Mouse (Mus musculus) megakaryocyte, adult 5-6 weeks (primary cell): ENCODE data around the gene Timeless. TPM values are rescaled to one million over a fixed set of nuclear protein-coding genes. Genes with fewer than 3 reads are reported as not detected.
"Not testable (repeated sequence)": the region's sequence is repeated elsewhere in the genome, so short reads cannot be mapped to it uniquely, and the experiment has no call there.

Experiments
- ATAC-seq: 2 replicates; pipeline ENCODE4 v1.8.0; 2016; ENCODE audit warnings: mild to moderate bottlenecking, inconsistent platforms; ENCODE audit not compliant: poor library complexity, severe bottlenecking
- total RNA-seq, 2 experiments: library from RNA; stranded (forward) in 1 of 2; stranded (reverse) in 1 of 2; fragments of 153-499, 151-499 nt in 1 of 2; fragments of 221-1000, 200-1000 nt in 1 of 2; gene quantifications; 2 replicates each; pipeline versions ENCODE4 v1.2.3 to v1.2.4; 2015 to 2017

Gene Timeless
- total RNA-seq, 2 experiments from 2014 or later = 14.1 to 34.2 TPM

GRCm38 (mm10) chr10:128283604-128284579 lies 52.0 kb downstream of the Timeless start:
- peak; percentile 70 for ATAC-seq

DNA sequence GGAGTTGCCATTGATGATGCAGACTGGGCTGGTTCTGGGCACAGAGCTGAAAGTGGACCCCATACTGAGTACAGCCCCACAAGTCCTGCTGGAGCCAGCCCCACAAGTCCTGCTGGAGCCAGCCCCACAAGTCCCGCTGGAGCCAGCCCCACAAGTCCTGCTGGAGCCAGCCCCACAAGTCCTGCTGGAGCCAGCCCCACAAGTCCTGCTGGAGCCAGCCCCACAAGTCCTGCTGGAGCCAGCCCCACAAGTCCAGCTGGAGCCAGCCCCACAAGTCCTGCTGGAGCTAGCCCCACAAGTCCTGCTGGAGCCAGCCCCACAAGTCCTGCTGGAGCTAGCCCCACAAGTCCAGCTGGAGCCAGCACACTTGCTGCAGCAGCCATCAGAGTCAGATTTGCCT lies 58.7 kb downstream of the Timeless start:
- not testable (repeated sequence) for ATAC-seq

GRCm38 (mm10) chr10:128296370-128297090 lies 64.7 kb downstream of the Timeless start:
- ATAC-seq = no peak

DNA sequence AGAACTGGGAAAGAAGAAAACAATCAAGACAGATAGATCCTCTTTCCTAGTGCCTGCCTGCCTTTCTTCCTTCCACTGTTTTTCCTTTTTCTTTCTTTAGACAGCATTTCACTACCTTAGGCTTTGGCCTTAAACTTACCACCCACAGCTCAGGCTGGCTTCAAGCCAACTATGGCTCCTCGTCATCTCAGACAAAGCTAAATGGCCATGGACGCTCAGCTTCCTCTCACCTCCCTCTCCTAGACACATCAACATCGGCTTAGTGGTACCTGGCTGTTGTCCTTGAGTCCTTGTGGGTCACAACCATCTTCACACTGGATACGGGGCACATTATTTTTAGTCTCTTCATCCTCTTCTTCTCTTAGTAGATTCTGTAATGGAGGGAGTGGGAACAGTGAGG lies 65.4 kb downstream of the Timeless start:
- ATAC-seq = no peak

DNA sequence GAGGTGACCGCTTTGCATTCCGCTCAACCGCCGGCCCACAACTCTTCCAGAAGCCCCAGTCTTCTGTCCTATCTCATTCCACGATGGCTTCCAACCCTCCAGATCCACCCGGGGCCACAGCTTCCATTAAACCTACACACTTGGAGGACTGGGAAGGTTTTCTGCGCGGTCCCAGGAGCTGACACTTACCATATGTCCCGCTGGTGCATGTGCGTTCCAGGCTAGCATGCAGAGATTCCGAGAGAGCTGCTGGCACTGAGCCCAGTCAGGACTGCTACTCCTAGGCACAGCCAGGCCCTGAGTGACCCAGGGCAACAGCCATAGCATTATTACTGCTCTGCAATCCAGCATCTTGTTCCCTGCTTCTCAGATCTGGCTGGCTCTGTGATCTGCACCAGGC lies 65.8 kb downstream of the Timeless start:
- ATAC-seq = no peak

DNA sequence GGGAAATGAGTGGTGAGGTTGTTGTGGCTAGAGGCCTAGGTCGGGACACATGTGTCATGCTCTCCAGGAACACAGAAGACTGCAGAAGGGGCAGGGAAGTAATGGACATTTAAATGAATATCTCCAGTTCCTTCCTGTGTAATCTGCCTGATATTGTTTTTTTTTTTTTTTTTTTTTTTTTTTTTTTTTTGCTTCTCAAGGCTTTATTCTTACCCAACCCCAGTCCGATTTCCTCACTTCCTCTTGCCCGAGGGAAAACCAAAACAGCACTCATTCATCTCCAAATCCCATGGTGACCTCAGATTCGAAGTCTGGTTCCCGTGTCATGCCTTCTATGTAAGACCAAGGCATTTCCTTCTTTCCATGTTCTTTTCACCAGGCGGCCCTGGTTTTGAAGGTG lies 66.4 kb downstream of the Timeless start:
- peak; percentile 38 for ATAC-seq

- ATAC-seq = 0 out of 2 replicates have a peak, but pooled peaks have one; percentile 3
Measured at GRCm38 (mm10) chr10:128298702-128299171, 66.9 kb downstream of the Timeless start, which contains the start of gene Il23a. Gene Il23a, minus strand, starts transcription at chr10:128298752.

GRCm38 (mm10) chr10:128302357-128302756 lies 70.5 kb downstream of the Timeless start:
- no peak for ATAC-seq

Other genes with a start within 250 kb of the Timeless start
- not detected in 2 replicates for gene Hsd17b6, start 224.5 kb upstream of the Timeless start, total RNA-seq (2015)
- not detected in 2 replicates for gene Hsd17b6, start 224.5 kb upstream of the Timeless start, total RNA-seq (2017)
- 70.7 and 76.4 TPM in 2 replicates for gene Prim1, start 216.9 kb upstream of the Timeless start, total RNA-seq (2015)
- 66.4 and 66.8 TPM in 2 replicates for gene Prim1, start 216.9 kb upstream of the Timeless start, total RNA-seq (2017)
- 699 and 796 TPM in 2 replicates for gene Naca, start 196.5 kb upstream of the Timeless start, total RNA-seq (2015)
- 1,510 and 1,709 TPM in 2 replicates for gene Naca, start 196.5 kb upstream of the Timeless start, total RNA-seq (2017)
- gene Ptges3, start 173.1 kb upstream of the Timeless start, total RNA-seq (2015) = 118 and 120 TPM in 2 replicates
- 140 and 162 TPM in 2 replicates for gene Ptges3, start 173.1 kb upstream of the Timeless start, total RNA-seq (2017)
- gene Atp5b, start 148.8 kb upstream of the Timeless start, total RNA-seq (2015) = 902 and 936 TPM in 2 replicates
- 1,533 and 1,600 TPM in 2 replicates for gene Atp5b, start 148.8 kb upstream of the Timeless start, total RNA-seq (2017)
- gene Baz2a, start 140.5 kb upstream of the Timeless start, total RNA-seq (2015) = 51.3 and 53.5 TPM in 2 replicates
- gene Baz2a, start 140.5 kb upstream of the Timeless start, total RNA-seq (2017) = 21.3 and 27.4 TPM in 2 replicates
- gene Rbms2, start 51.8 kb upstream of the Timeless start, total RNA-seq (2015) = 2.9 and 4.0 TPM in 2 replicates
- 1.5 and 5.4 TPM in 2 replicates for gene Rbms2, start 51.8 kb upstream of the Timeless start, total RNA-seq (2017)
- gene Gls2, start 37.6 kb upstream of the Timeless start, total RNA-seq (2015) = 0.71 TPM in 1 of 2 replicates, not detected in the other
- gene Gls2, start 37.6 kb upstream of the Timeless start, total RNA-seq (2017) = not detected in 2 replicates
- gene Spryd4, start 20.3 kb upstream of the Timeless start, total RNA-seq (2015) = 6.5 and 6.9 TPM in 2 replicates
- 9.0 and 10.6 TPM in 2 replicates for gene Spryd4, start 20.3 kb upstream of the Timeless start, total RNA-seq (2017)
- not detected in 2 replicates for gene Mip, start 6.2 kb upstream of the Timeless start, total RNA-seq (2015)
- gene Mip, start 6.2 kb upstream of the Timeless start, total RNA-seq (2017) = 0.33 TPM in 1 of 2 replicates, not detected in the other
- gene Apon, start 22.0 kb downstream of the Timeless start, total RNA-seq (2015) = 0.36 TPM in 1 of 2 replicates, not detected in the other
- 1.2 TPM in 1 of 2 replicates, not detected in the other for gene Apon, start 22.0 kb downstream of the Timeless start, total RNA-seq (2017)
- 0.21 TPM in 1 of 2 replicates, not detected in the other for gene Apof, start 36.6 kb downstream of the Timeless start, total RNA-seq (2015)
- not detected in 2 replicates for gene Apof, start 36.6 kb downstream of the Timeless start, total RNA-seq (2017)
- gene Stat2, start 38.5 kb downstream of the Timeless start, total RNA-seq (2015) = 25.5 and 28.5 TPM in 2 replicates
- gene Stat2, start 38.5 kb downstream of the Timeless start, total RNA-seq (2017) = 20.2 and 33.6 TPM in 2 replicates
- gene Il23a, start 66.7 kb downstream of the Timeless start, total RNA-seq (2015) = not detected in 2 replicates
- 0.12 TPM in 1 of 2 replicates, not detected in the other for gene Il23a, start 66.7 kb downstream of the Timeless start, total RNA-seq (2017)
- gene Pan2, start 71.3 kb downstream of the Timeless start, total RNA-seq (2015) = 17.3 and 17.7 TPM in 2 replicates
- 14.0 and 14.9 TPM in 2 replicates for gene Pan2, start 71.3 kb downstream of the Timeless start, total RNA-seq (2017)
- 73.3 and 78.6 TPM in 2 replicates for gene Cnpy2, start 90.4 kb downstream of the Timeless start, total RNA-seq (2015)
- gene Cnpy2, start 90.4 kb downstream of the Timeless start, total RNA-seq (2017) = 81.0 and 84.5 TPM in 2 replicates
- 158 and 160 TPM in 2 replicates for gene Cs, start 105.7 kb downstream of the Timeless start, total RNA-seq (2015)
- 95.0 and 116 TPM in 2 replicates for gene Cs, start 105.7 kb downstream of the Timeless start, total RNA-seq (2017)
- gene Coq10a, start 136.9 kb downstream of the Timeless start, total RNA-seq (2015) = 22.6 and 24.4 TPM in 2 replicates
- gene Coq10a, start 136.9 kb downstream of the Timeless start, total RNA-seq (2017) = 14.1 and 19.2 TPM in 2 replicates
- 35.2 and 37.0 TPM in 2 replicates for gene Ankrd52, start 145.1 kb downstream of the Timeless start, total RNA-seq (2015)
- gene Ankrd52, start 145.1 kb downstream of the Timeless start, total RNA-seq (2017) = 9.3 and 13.7 TPM in 2 replicates
- gene Slc39a5, start 169.2 kb downstream of the Timeless start, total RNA-seq (2015) = not detected in 2 replicates
- not detected in 2 replicates for gene Slc39a5, start 169.2 kb downstream of the Timeless start, total RNA-seq (2017)
- gene Nabp2, start 179.4 kb downstream of the Timeless start, total RNA-seq (2015) = 76.8 and 79.3 TPM in 2 replicates
- 54.3 and 59.1 TPM in 2 replicates for gene Nabp2, start 179.4 kb downstream of the Timeless start, total RNA-seq (2017)
- gene Rnf41, start 179.6 kb downstream of the Timeless start, total RNA-seq (2015) = 16.4 and 17.6 TPM in 2 replicates
- 24.6 and 26.1 TPM in 2 replicates for gene Rnf41, start 179.6 kb downstream of the Timeless start, total RNA-seq (2017)
- gene Smarcc2, start 227.2 kb downstream of the Timeless start, total RNA-seq (2015) = 73.1 and 82.3 TPM in 2 replicates
- gene Smarcc2, start 227.2 kb downstream of the Timeless start, total RNA-seq (2017) = 63.1 and 78.4 TPM in 2 replicates